Mouse (Mus musculus): ENCODE results near the gene Thap3.

DNA sequence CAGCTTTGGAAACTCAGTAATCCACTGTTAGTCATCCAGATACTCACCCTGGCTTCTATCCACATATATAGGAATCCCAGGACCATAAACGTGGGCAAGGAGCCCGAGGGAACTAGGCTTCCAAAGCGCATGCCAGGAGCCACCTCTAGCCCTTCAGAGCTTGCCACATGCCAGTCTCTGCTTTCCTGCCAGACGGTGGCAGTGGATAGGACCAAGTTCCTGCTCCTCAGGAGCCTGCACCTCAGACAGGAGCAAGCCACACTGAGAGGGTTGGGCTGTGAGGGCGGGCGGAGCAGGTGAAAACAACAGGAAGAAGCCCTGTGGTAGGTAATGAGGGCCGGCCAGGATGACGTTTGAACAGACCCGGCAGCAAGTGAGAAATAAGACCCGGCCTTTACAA lies 2.9 kb downstream of the Thap3 start:
- TF ChIP-seq GATA1 (IDR thresholded peaks at IDR 0.05; ENCODE audit: low read length) (no peak), TAL1 (IDR thresholded peaks at IDR 0.05; ENCODE audit: low read length) (no peak)

Measured in erythroblast, embryonic 14.5 days (primary cell).